Mouse (Mus musculus): ENCODE measurements around the gene Cenpv. TPM values are rescaled to one million over a fixed set of nuclear protein-coding genes. Genes with fewer than 3 reads are reported as not detected.

The Cenpv gene
- total and polyA plus RNA-seq, 3 experiments: 24.4 to 107 (median 33.6) TPM

DNA sequence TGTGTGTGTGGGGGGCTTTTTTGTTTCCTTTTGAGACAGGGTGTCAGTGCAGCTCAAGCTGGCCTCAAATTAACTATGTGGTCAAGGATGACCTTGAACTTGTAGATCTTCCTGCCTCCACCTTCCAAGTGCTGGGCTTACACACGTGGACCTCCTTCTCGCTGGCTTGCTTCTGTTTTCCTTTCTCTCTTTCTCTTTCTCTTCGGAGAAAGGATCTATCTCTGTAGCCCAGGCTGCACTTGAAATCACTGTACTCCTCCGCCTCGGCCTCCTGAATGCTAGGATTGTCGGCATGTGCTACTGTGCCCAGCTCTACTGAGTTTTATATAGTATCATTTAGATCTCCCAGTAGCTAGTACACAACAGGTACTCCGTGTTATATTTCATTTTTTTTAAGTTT lies 1.5 kb downstream of the Cenpv start:
- DNase-seq (ENCODE audit: extremely low read depth): no peak

DNA sequence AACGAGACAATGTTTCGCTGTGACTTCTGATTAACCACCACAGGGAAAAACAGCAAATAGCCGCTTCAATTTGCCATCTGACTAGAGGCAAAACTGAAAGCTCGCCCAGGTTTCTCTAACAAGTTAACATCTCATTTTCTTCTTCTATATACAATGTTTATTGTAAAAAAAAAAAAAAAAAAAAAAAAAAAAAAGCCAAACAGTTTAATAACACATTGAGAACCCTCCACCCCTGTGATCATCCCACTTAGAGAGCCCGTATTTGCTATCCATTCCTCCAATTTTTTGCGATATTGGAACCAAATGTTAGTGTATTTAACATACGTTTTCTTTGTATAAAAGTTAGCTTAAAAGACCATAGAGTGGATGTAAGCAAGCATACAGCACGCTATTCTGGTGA lies 2.0 kb downstream of the Cenpv start:
- peaks cover 29% of the 10 kb centered on the region for H3K27me3 ChIP-seq (replicated peaks)
- H3K79me2 ChIP-seq (replicated peaks; ENCODE audit: control insufficient read depth, extremely low read depth, insufficient read depth, poor library complexity, severe bottlenecking): peaks cover 19% of the 10 kb centered on the region
- no peak overlapping the region for H3K27ac ChIP-seq (ENCODE audit: insufficient read depth, low read depth)
- H3K36me3 ChIP-seq (replicated peaks in 1 of 2; ENCODE audit: control insufficient read depth in 1 of 2, insufficient read depth in 1 of 2, low read length in 1 of 2): peaks cover 11 to 12% of the 10 kb centered on the region in 2 experiments
- H3K9me3 ChIP-seq (replicated peaks; ENCODE audit: low read length): no peaks in the 10 kb centered on the region
- peaks cover 10 to 28% of the 10 kb centered on the region in 2 experiments for H3K4me1 ChIP-seq (ENCODE audit: control insufficient read depth in 1 of 2, insufficient read depth in 2 of 2)
- no peak for TF ChIP-seq ETS1 (conservative IDR thresholded peaks at IDR 0.05; ENCODE audit: low read depth, low read length)
- peak; percentile 85 for TF ChIP-seq CHD1 (IDR thresholded peaks at IDR 0.05; ENCODE audit: low read depth, low read length)
- peak; percentile 58 for TF ChIP-seq ZNF384 (IDR thresholded peaks at IDR 0.05; ENCODE audit: low read depth, low read length)
- no peak for TF ChIP-seq MAFK (IDR thresholded peaks at IDR 0.05; ENCODE audit: insufficient replicate concordance, low read length)
- peak overlapping the region in 1 of 3 experiments; percentile 54 for H3K4me3 ChIP-seq (replicated peaks in 1 of 3; ENCODE audit: low read depth in 2 of 3, low read length in 2 of 3, poor library complexity in 1 of 3)
- peak overlapping the region; percentile 98 for H3K4me2 ChIP-seq (ENCODE audit: insufficient read depth, low read depth, poor library complexity, severe bottlenecking)
- dilution Hi-C loops (cut with MboI; ENCODE audit: extremely low pct_ligation_motif_present, extremely low pct_unique_long_range_greater_than_20kb, low sequenced_read_pairs): no loop called here
- in situ Hi-C loops (cut with MboI; ENCODE audit: low pct_ligation_motif_present, low pct_unique_long_range_greater_than_20kb, low sequenced_read_pairs): no loop called here
- DNase-seq (ENCODE audit: extremely low read depth): no peak
- peak overlapping the region; percentile 80 for H3K9ac ChIP-seq (ENCODE audit: insufficient read depth, low read depth)

More for the DNA sequence above, 1.5 kb downstream of the Cenpv start:
- Histone ChIP-seq H3K9ac (ENCODE audit: insufficient read depth, low read depth) (peak overlapping the region; percentile 80), H3K4me1 (ENCODE audit: control insufficient read depth in 1 of 2, insufficient read depth in 2 of 2) (peaks cover 10 to 31% of the 10 kb centered on the region in 2 experiments), H3K27me3 (replicated peaks) (peaks cover 29% of the 10 kb centered on the region), H3K9me3 (replicated peaks; ENCODE audit: low read length) (no peaks in the 10 kb centered on the region), H3K36me3 (replicated peaks in 1 of 2; ENCODE audit: control insufficient read depth in 1 of 2, insufficient read depth in 1 of 2, low read length in 1 of 2) (peaks cover 10 to 12% of the 10 kb centered on the region in 2 experiments), H3K4me2 (ENCODE audit: insufficient read depth, low read depth, poor library complexity, severe bottlenecking) (peak overlapping the region; percentile 98), H3K79me2 (replicated peaks; ENCODE audit: control insufficient read depth, extremely low read depth, insufficient read depth, poor library complexity, severe bottlenecking) (peaks cover 19% of the 10 kb centered on the region), H3K4me3 (replicated peaks in 1 of 3; ENCODE audit: low read depth in 2 of 3, low read length in 2 of 3, poor library complexity in 1 of 3) (peak overlapping the region in 2 of 3 experiments; percentile 54 to 57), H3K27ac (ENCODE audit: insufficient read depth, low read depth) (peak overlapping the region; percentile 17; the same call in 1 of the 2 replicates)
- dilution Hi-C loops (cut with MboI; ENCODE audit: extremely low pct_ligation_motif_present, extremely low pct_unique_long_range_greater_than_20kb, low sequenced_read_pairs): no loop called here
- in situ Hi-C loops (cut with MboI; ENCODE audit: low pct_ligation_motif_present, low pct_unique_long_range_greater_than_20kb, low sequenced_read_pairs): no loop called here
- TF ChIP-seq NELFE (IDR thresholded peaks at IDR 0.05; ENCODE audit: low read depth, low read length) (no peak), MAX (IDR thresholded peaks at IDR 0.05; ENCODE audit: low read length) (peak; percentile 92), CHD1 (IDR thresholded peaks at IDR 0.05; ENCODE audit: low read depth, low read length) (peak; percentile 12; the same call in 1 of the 2 replicates), MXI1 (IDR thresholded peaks at IDR 0.05; ENCODE audit: low read depth, low read length) (peak; percentile 95), MAFK (IDR thresholded peaks at IDR 0.05; ENCODE audit: insufficient replicate concordance, low read length) (no peak), MYC (IDR thresholded peaks at IDR 0.05; ENCODE audit: low read depth, low read length) (peak; percentile 96), SIN3A (IDR thresholded peaks at IDR 0.05; ENCODE audit: low read length) (peak; percentile 39; the same call in 1 of the 2 replicates), TBP (conservative IDR thresholded peaks at IDR 0.05; ENCODE audit: low read depth, low read length) (0 out of 2 replicates have a peak, but pooled peaks have one; percentile 10), POLR2A (IDR thresholded peaks at IDR 0.05; ENCODE audit: low read depth, low read length) (peak; percentile 23; the same call in 1 of the 2 replicates), E2F4 (IDR thresholded peaks at IDR 0.05; ENCODE audit: insufficient replicate concordance, low read depth, low read length) (no peak; the same call in 1 of the 2 replicates), BHLHE40 (IDR thresholded peaks at IDR 0.05; ENCODE audit: low read depth, low read length) (peak; percentile 31; the same call in 1 of the 2 replicates), CHD2 (IDR thresholded peaks at IDR 0.05; ENCODE audit: low read length) (no peak)

Measured in CH12.LX (cell line).